Mouse (Mus musculus): Measurements from ENCODE around the gene Fam214a. TPM values are rescaled to one million over a fixed set of nuclear protein-coding genes. Genes with fewer than 3 reads are reported as not detected.
A peak's percentile ranks its signal among the peaks of the same experiment; 100 is the strongest.

Fam214a gene
- total RNA-seq, 2 experiments from 2014 or later = 21.0 to 29.4 TPM

DNA sequence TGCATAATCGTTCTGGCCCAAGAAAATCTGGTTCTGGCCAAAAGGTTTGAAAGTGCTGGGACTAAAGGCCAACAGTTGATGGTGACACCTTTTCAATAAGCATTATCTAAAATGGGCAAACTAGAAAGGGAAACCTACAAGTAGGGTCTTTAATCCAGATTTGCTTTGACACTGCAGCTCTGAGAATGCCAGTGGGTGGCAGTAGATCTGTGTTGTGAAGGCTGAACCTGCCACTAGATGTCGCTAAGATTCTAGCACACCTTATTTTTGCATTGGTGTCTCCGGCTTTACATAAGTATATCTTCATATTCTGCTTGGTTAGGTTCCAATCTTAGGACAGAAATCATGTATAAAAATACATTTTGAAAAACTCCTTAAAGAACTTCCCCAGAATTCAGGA is 97.3 kb downstream of the Fam214a start:
- peak; percentile 100; the same call in 1 of the 2 replicates for TF ChIP-seq CTCF (IDR thresholded peaks at IDR 0.05)
- peak overlapping the region; percentile 80 for H3K27ac ChIP-seq
- DNase-seq = peak; percentile 62
- peak overlapping the region; percentile 58 for H3K4me3 ChIP-seq
- intact Hi-C loops (cut with DNase I) = loop anchor here (5.0 kb wide), 1 partner anchor 147 kb away; no protein-coding TSS in a partner anchor

DNA sequence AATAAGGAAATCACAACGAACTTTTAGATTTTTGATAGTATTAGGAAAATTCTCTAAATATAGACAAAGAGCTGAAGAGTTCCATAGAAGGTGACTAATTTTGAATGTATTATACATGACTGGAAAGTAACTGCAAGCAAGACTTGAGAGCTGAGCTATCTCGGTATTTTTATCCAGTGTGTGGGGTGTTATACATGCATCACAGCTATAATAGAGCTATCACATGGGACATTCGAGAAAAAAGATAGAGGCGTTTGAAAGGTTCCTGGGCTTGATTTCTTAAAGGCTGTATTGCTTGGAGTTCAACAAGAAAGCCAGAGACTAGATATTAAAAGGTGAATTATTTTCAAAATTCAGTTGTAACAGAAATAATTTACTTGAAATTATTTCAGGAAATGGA is 99.2 kb downstream of the Fam214a start:
- Histone ChIP-seq H3K27ac (0 out of 2 replicates have a peak overlapping the region, but pooled peaks have one; percentile 6), H3K4me3 (no peak overlapping the region)
- no peak for DNase-seq
- intact Hi-C loops (cut with DNase I) = loop anchor here (5.0 kb wide), 1 partner anchor 145 kb away; no protein-coding TSS in a partner anchor
- TF ChIP-seq CTCF (IDR thresholded peaks at IDR 0.05) = no peak

DNA sequence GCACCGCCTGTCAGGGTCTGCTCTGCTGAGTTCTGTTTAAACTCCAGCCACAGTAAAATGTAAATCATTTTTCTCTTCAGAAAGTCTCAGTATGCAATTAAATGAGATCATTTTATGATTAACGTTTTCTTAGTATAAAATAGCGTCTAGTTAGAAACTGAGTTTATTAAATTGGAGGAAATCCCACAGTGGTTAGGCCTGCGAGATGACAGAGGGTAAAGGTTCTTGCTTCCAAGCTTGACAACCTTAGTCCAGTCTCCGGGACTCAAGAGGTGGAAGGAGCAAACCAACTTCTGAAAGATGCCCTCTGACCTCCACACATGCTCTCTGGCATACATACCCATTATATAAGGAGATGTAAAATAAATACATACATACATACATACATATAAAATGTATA is 102.4 kb downstream of the Fam214a start:
- intact Hi-C loops (cut with DNase I) = no loop called here
- Histone ChIP-seq H3K27ac (no peak overlapping the region), H3K4me3 (no peak overlapping the region)
- DNase-seq = no peak
- no peak for TF ChIP-seq CTCF (IDR thresholded peaks at IDR 0.05)

DNA sequence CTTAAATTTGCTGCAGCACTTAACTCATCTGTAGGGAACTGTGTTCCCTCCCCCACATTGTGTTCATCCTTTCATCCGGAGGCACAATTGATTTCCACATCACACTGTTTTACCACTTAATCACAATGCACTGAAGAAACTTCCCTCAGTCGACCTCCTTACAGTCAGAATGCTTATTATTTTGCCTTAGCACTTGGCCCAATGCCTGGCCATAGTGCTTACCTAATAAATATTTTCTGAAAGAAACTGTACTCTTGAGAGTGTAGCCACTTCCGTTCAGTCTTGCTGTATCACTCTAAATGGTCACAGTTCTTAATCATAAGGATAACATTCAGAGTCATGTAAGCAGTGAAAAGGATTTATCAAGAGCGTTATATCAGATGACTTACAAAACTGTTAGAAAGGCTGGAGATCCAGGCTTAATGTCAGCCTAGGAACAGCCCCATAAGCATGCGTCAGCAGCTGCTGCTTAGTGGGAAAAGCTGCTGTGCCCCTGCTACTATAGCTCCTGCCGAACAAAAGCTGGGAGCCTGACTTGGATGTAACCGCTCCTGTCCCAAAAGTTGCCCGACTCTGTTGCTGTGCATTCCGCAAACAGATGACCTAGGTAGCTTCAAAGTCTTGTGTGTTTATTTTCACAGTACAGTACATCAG is 112.1 kb downstream of the Fam214a start:
- no peak for DNase-seq
- no peak for TF ChIP-seq CTCF (IDR thresholded peaks at IDR 0.05)
- Histone ChIP-seq H3K4me3 (no peak overlapping the region), H3K27ac (no peak overlapping the region)
- intact Hi-C loops (cut with DNase I) = no loop called here

DNA sequence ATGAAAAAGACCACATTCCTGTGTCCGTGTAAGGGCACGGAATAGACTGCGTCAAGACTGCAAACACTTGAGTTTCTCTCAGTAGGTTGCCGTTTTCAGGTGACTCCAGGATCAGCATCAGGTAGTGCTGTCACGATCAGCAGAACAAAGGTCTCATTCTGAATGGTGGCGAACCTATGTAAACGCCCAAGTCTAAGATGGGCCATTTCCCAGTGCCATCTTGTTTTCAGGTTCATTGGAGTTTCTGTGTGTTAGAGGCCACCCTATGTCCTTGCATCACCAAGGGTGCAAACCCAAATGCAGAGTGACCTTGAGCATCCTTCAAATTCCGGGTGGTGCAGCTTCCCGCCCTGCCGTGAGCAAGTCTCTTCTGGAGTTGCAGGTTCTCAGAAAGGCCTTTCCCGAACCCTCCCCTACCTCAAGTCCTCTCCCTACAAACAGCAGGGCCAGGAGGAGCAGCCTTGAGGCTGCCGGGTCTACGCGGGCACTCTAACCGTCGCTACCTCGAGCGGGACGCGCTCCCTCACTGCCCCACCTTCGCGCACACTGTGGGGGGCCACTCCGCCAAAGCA is 117.9 kb downstream of the Fam214a start, which contains the start of gene Myo5a:
Gene Myo5a (plus strand): TSS at position 559 of the 572 bp plus-strand sequence.
- intact Hi-C loops (cut with DNase I) = loop anchor here (5.0 kb wide), 1 partner anchor 137 kb away; no protein-coding TSS in a partner anchor

DNA sequence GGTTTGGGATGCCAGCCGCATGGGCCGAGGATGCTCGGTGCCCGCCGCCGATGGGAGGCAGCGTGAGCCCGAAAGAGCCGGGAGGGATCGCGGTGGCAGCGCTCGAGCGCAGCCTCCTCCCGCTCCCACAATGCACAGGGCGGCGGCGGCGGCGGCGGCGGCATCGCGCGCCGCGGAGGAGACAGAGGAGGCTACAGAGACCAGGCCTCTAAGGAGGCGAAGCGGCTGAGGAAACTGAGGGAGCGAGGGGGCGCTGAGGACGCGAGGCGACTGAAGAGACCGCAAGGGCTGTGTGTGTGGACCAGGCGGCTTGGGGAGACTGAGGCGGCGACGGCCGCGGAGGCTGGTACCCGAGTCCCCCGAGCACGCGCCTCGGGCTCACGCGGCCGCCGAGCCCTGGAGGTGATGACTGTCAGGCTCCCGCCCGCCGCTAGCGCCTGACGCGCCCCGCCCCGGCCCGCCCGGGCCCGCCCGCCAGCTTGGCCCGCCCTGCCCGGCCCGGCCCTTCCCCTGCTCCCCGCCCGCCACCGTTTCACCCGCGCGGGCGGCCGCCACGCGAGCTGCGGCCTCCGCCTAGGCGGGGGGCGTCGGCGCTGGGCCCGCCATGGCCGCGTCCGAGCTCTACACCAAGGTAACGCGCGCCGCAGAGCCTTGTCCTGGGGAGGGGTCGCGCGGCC is 118.5 kb downstream of the Fam214a start:
- Histone ChIP-seq H3K27ac (peak overlapping the region; percentile 90), H3K4me3 (peak overlapping the region; percentile 93)
- intact Hi-C loops (cut with DNase I) = loop anchor here (5.0 kb wide), 1 partner anchor 136 kb away; no protein-coding TSS in a partner anchor
- peak; percentile 89 for DNase-seq
- TF ChIP-seq CTCF (IDR thresholded peaks at IDR 0.05) = peak; percentile 31; the same call in 1 of the 2 replicates

More for the DNA sequence above, 117.9 kb downstream of the Fam214a start, which contains the start of gene Myo5a:
- no peak for DNase-seq
- H3K4me3 ChIP-seq = peak within 1 kb of the TSS; percentile 93
- peak within 1 kb of the TSS; percentile 90 for H3K27ac ChIP-seq
- TF ChIP-seq CTCF (IDR thresholded peaks at IDR 0.05) = no peak

DNA sequence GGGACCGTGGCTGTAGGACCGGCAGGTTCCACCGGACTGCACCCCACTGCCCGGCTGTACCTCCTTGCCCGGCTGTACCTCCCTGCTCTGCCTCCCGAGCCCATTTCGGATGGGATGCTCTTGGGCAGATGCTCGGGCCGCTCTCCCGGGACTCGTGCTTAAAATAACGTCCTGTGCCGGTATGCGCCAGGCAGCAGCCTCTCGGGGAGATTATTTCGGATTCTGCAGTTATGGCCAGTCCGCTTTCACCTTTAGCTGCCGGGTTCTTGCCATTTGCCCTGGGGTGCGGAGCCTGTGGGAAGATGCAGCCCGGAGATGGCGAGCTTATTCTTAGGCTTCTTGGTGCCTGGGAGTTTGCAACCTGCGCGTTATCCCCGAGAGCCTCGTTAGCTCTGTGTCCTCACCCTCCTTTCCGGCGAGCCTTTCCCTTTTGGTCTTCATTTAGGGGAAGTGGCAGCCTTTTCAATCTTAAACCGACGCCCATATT is 119.1 kb downstream of the Fam214a start:
- DNase-seq = no peak
- Histone ChIP-seq H3K4me3 (peak overlapping the region; percentile 93), H3K27ac (peak overlapping the region; percentile 90)
- no peak for TF ChIP-seq CTCF (IDR thresholded peaks at IDR 0.05)
- intact Hi-C loops (cut with DNase I) = loop anchor here (5.0 kb wide), 1 partner anchor 136 kb away; no protein-coding TSS in a partner anchor

DNA sequence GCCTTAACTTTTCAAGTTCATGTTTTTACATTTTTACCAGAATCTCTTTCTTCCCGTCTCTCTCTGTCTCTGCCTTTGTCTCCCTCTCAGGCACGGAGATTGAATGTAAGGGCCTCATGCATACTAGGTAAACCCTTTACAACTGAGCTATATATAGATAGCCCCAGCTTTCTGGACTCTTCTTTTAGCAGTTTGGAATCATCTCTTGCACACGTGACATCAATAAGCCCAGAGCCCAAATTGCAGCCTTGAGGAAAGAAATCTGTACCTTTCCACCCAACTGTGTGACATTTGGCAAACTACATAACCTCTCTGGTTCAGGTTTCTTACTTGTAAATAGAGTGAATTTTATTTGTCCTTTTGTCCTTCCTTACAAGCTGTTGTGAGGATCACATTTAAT is 119.7 kb downstream of the Fam214a start:
- TF ChIP-seq CTCF (IDR thresholded peaks at IDR 0.05) = no peak
- no peak overlapping the region for H3K27ac ChIP-seq
- peak overlapping the region; percentile 93 for H3K4me3 ChIP-seq
- intact Hi-C loops (cut with DNase I) = loop anchor here (5.0 kb wide), 1 partner anchor 135 kb away; no protein-coding TSS in a partner anchor
- DNase-seq = no peak

DNA sequence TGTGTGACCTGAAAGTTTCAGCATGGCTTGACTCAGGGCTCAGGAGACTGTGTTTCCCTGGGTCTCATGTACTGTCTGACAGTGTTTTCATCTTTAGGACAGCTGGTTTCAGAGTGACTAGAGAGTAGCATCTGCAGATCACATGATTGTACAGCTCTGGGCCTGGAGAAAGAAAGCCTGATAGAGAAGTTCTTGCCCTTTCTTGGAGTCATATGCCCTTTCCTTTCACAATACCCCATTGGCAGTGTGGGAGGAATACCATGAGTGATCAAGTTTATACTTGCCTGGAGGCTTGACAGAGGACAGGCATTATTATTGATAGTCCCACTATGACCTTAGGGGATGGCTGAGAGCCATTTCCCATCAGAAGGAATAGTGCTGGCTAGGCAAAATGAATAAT is 124.5 kb downstream of the Fam214a start:
- intact Hi-C loops (cut with DNase I) = no loop called here

More for the DNA sequence above, 124.5 kb downstream of the Fam214a start:
- DNase-seq = no peak
- TF ChIP-seq CTCF (IDR thresholded peaks at IDR 0.05) = no peak
- Histone ChIP-seq H3K27ac (no peak overlapping the region), H3K4me3 (no peak overlapping the region)

Other genes with a start within 250 kb of the Fam214a start
- not detected for gene Onecut1, start 91.0 kb upstream of the Fam214a start, total RNA-seq (2021)
- 100 to 1,000 TPM; 125 to 160 TPM for gene Arpp19, start 84.7 kb downstream of the Fam214a start, total RNA-seq (2021)
- 10 to 100 TPM in 1 of 2 experiments, 1 to 10 TPM in 1; 7.2 to 12.1 TPM for gene Myo5a, start 118.1 kb downstream of the Fam214a start, total RNA-seq (2021)

Data from gastrocnemius, adult 2 months (tissue).